ENCODE assay signal across 12 mouse cellular contexts in the genomic region with DNA sequence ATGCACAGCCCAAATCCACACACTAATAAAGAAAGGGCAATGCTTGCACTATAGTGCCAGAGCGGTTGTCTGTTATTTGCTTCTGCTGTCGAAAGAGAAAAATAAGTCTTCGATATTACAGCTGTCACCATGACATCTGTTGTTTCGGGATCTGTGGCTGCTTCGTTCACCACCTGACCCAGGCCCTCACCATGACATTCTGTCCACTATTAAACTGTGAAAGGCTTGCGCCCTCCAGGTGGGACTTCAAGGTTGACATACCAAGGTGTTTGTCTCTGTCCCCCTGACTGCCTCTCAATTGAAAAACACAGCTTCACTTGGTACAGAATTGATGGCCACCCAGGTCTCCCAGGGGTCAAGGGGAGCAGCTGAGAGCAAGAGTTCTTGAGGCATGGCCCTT.
"Had no signal": no experiment of that assay in that cellular context is flagged by ENCODE, and none has a peak within 500 bp of the region (broad histone marks: within the 10 kb centered on the region; RNA-seq: fewer than 3 reads in every experiment).

No protein-coding gene starts in this region.

- H3K27me3 ChIP-seq: kidney, embryonic 15.5 days; limb, embryonic 12.5 days; midbrain, embryonic 13.5 days; neural tube, embryonic 13.5 days had no signal

- H3K36me3 ChIP-seq: kidney, embryonic 15.5 days; limb, embryonic 12.5 days; midbrain, embryonic 13.5 days; neural tube, embryonic 13.5 days had no signal

- H3K4me1 ChIP-seq: midbrain, embryonic 13.5 days had no signal

- H3K27ac ChIP-seq: kidney, embryonic 15.5 days; left cerebral cortex, adult 2 months; limb, embryonic 12.5 days; liver, embryonic 14.5 days; midbrain, embryonic 13.5 days; neural tube, embryonic 13.5 days had no signal

- H3K9me3 ChIP-seq: kidney, embryonic 15.5 days; limb, embryonic 12.5 days; midbrain, embryonic 13.5 days; neural tube, embryonic 13.5 days had no signal

- DNase-seq: kidney, adult 18-20 months; kidney, postnatal 14 days; lung, adult 18-20 months; right cerebral cortex, adult 18-20 months; right cerebral cortex, postnatal 25 days; thymus, postnatal 36 days had no signal

- H3K4me3 ChIP-seq: kidney, embryonic 15.5 days; left cerebral cortex, adult 2 months; limb, embryonic 12.5 days; midbrain, embryonic 13.5 days; neural tube, embryonic 13.5 days had no signal

- H3K9ac ChIP-seq: kidney, embryonic 15.5 days; limb, embryonic 12.5 days; liver, embryonic 14.5 days; midbrain, embryonic 13.5 days; neural tube, embryonic 13.5 days had no signal

- ATAC-seq: midbrain, embryonic 13.5 days had no signal

- H3K4me2 ChIP-seq: kidney, embryonic 15.5 days; limb, embryonic 12.5 days; midbrain, embryonic 13.5 days; neural tube, embryonic 13.5 days had no signal
